Mouse (Mus musculus) kidney, adult 11 months (tissue): ENCODE measurements around the gene Sppl3.
A peak's percentile ranks its signal among the peaks of the same experiment; 100 is the strongest.
"Not testable (repeated sequence)": the region's sequence is repeated elsewhere in the genome, so short reads cannot be mapped to it uniquely, and the experiment has no call there.

Experiments
- DNase-seq: peaks from one replicate; pipeline ENCODE4 v3.0.0; 2022

The Sppl3 gene

DNA sequence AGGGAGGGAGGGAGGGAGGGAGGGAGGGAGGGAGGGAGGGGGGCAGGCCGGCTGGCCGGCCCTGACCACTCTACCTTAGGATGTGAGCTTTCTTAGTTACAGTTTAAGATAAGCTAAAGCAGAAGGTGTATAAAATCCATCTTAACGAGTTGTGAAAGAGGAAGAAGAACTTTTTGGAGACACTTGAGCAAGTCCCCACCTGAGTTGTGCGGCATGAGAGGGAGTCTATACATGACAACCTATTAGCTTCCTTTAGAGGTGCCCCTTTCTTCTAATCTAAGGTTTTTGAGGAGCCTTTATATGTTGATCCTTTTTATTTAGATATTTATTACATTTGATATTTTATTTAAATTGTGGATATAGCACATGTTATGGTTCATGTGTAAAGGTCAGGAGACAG lies 32.7 kb downstream of the Sppl3 start:
- DNase-seq, result no peak

DNA sequence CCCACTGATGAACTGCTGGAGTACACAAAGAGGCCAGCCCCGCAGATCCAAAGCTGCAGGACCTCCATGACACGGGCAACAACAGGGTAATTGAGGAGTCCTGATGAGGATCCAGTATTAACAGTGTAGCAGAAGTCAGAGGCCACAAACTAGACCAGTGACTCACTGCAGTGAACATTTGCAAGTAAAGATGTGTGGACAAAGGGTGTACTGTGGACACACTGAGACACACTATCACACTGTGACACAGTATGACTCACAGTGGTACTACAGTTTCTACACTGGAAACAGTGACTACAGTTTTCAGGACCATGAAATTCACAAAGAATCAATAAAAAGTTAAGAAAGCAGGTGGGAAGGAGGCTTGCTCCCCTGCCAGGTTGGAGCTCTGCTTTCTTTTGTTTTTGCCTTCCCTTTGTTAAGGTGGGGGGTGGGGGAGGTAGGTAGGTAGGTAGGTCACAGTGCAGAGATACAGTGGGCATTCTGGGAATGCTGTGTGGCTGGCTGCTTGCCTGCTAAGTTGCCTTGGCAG lies 34.3 kb downstream of the Sppl3 start:
- DNase-seq, result no peak

DNA sequence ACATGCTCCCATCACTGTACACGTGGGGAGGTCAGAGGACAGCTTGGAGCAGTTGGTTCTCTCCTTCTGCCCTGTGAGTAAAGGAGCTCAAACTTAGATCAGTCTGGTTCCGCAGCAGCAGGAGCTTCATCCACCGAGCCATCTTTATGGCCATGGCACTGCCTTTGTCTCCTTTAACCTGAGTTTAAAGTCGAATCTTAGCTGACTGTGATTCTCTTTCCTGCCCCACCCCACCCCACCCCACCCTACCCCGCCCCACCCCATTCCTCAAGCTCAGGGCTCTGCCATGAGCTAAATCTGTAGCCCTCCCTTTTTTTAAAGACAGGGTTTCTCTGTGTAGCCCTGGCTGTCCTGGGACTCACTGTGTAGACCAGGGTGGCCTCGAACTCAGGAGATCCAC lies 38.8 kb downstream of the Sppl3 start:
- DNase-seq, result no peak

DNA sequence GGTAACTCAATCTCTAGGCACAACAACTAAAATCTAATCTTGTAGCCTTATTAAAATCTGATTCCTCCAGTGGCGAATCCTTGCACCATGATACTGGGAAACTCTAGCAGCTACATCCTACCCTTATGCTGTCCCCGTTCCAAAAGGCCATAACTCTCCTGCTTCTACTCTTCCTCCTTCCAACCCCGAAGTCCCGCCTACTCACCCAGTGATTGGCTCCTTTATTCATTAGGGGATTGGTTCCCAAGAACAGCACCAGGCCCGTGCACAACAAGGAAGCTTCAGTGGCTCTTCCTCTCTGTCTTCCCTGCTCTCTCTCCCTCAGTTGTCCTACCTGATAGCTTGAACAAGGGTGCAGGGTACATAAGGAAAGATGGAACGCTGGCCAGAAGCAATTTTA lies 39.8 kb downstream of the Sppl3 start:
- no peak for DNase-seq

DNA sequence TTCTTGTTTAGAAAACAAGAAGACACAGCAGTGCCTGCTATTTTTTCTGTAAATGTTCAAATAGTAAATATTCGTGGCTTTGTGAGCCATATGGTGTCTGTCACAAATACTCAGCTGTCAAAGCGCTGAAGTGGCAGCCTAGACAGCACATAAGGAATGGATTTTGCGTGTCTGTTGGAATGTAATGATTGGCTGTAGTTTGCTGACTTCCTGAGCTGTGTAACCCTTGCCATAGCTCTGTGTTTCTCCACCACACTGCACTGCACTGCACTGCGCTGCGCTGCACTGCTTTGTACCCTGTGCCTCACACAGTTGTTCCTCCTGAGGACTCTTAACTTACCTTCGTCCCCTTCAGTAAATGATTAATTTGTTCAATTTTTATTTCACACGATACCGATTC lies 41.6 kb downstream of the Sppl3 start:
- DNase-seq, result no peak

DNA sequence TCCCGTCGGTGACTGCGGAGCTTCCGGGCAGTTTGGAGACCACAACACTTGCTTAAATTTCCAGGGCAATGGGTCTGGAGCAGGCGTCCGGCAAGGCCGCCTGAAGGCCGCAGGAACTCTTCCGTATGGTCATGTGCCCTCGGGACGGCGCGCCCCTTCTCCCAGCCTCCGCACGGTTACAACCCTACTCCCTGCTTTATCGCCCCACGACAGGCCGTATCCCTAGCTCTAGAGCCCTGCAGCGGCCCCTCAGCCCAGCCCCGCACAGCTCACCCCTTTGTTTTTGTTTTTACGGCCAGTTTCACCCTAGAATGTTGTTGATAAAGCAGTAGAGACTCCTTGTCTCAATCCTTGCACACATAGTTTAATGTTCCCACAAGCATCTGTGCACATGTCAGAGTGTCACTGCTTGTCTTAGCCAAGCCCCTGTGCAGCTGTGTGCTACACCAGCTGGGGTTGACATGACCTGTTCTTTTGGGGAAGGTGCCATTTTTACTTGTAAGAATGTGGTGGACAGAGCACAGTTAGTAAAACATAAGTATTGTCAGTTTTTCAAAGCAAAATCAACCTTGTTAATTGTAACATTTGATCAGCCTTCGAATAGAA lies 43.0 kb downstream of the Sppl3 start:
- no peak for DNase-seq

DNA sequence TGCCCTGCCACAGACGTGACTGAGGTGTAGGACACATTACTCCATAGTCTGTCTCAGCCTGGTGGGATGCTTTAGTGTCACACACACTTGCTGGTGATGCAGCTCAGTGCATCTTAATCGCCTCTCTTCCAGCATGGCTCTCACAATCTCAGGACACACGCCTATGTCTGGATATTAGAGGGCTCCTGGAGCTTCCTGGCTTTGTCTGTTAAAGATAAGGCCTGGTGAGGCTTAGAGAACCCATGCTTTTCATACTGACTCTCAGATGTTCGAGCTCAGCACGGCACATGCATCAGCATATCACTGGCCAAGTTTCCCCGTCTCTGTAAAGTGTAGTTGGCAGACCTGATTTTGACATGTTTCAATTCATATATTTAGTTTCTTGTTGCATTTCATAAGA lies 44.5 kb downstream of the Sppl3 start:
- DNase-seq, result no peak

DNA sequence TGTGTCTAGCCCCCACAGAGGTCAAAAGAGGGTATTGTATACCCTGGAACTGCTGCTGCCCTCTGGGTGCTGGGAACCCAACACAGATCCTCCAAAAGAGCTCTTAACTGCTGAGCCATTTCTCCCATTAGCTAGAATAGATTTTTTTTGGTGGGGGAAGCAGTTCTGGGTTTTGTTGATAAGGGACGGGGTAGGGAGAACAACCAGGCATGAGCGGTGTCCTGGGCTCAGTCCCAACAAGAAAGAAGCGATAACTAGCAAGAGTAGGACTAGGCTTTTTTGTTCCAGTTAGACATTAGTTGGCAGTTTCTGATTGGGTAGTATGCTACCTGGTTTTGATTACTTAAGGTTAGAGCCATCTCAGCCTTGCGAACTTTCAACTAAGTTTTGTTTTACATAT lies 46.2 kb downstream of the Sppl3 start:
- DNase-seq, result no peak

DNA sequence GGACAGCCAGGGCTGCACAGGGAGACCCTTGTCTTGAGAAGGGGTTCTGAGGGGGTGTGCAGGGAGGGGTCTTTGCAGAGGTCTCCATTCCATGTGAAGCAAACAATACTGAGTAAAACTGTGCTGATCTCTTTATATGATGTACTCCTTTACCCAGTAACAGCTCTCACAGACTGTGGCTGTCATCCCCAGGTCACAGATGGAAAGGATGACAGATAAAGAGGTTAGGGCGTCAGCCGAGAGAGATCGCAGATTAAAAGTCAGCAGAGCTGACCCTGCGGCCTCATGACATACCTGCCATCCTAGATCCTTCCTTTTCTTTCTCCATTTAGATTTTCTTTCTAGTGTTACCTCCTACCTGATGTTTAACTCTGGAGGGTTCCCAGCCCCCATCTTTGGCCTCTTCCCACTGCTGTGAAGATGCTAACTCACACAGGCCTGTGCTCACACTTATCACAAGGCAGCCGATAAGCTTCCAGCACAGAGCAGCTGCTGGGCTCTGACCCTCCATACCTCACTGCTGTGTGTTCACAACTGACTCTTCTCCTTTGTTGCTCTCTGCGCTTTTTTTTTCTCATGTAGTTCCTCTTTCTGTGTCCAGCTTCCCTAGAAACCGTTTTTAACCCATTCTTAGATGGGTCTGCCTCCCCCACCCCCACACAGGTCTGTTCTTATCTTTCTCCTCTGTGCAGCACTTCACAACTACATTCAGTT lies 47.8 kb downstream of the Sppl3 start:
- DNase-seq, result no peak

DNA sequence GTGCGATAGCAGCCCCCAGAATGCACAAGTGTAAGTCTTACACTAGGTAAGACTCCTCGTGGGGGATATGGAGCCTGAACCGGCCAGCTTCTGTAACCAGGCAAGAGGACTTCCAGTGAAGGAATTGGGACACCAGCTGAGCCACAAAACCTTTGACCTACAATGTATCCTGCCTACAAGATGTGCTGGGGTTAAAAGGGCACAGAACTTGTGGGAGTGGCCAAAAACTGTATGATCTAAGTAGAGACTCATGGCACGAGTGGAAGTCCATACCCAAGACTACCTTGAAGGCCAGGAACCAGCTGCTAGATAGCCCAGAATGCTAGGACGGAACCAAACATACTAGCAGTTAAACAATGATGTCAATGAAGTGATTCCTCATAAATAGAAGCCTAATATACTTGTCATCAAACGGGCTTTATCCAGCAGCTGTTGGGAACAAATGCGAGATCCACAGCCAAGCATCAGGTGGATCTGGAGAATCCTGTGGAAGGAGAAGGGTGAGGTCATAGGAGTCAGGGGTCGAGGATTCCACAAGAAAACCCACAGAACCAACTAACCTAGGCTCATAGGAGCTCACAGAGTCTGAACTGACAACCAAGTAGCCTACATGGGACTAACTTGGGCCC lies 49.2 kb downstream of the Sppl3 start:
- DNase-seq, result no peak

DNA sequence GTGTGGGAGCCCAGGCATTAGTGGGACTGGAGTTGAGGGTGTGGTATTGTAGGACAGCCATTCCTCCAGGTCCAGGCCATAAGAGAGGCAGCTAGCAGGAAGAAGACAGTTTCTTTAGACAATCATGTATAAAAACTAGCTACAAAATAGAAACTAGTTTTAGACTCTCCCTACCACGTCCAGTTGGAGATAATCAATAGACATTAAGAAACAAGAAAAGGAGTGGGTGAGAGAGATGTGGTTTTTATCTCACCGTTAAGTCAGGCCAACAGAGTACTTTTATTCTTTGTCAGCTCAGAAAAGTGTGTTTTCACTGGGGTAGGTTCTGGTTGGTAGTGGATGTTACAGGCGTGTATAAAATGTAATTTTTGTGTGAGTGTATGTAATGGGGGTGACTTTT lies 50.0 kb downstream of the Sppl3 start:
- DNase-seq, result no peak

DNA sequence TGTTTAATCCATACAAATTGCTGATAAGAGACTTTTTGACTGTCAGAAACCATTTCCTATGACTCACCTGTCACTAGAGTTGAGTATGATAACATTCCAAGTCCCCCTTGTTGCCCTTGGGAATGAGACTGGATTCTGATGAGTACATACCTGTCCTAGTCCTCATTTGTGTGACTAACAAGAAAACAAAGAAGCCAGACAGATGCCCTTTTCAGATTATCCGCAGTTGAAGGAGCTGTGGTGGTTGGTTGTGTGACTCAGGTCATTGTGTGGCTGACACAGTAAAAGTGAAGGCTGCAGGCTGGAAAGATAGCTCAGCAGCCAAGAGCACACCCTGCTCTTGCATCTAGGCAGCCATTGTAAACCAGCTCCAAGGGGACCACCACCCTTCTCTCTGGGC lies 51.6 kb downstream of the Sppl3 start:
- no peak for DNase-seq

DNA sequence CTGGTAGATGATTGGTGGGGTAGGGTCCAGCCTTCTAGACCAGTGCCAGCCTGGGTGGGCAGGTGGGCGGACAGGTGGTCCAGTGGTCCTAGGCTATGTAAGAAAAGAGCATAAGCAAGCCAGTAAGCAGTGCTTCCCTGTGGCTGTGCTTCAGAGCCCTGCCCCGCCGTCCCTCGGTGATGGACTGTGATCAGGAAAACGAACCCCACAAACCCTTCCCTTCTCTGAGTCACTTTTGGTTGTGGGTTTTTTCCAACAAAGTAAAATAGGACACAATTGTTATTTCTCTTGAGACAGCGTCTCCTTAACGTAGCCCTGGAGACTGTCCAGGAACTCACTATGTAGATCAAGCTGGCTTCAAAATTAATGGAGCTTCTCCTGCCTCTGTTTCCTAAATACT lies 52.5 kb downstream of the Sppl3 start:
- DNase-seq, result no peak

DNA sequence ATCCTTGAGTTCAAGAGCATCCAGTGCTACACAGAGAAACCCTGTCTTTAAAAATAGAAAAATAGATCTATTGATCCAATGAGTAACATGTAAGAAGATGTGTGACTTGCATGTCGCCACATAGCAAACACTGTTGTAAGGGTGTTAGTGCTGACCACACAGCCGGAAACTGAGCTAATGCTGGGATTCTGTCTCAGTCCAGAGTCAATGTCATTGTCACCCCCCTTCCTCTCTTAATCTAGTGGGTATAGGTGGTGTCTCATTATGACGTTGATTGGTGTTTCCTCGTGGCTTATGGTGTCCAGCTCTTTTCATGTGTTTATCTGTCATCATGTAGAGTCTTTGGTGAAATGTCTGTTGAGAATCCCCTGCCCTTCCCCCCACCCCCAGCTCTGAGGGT lies 55.3 kb downstream of the Sppl3 start:
- DNase-seq, result no peak

DNA sequence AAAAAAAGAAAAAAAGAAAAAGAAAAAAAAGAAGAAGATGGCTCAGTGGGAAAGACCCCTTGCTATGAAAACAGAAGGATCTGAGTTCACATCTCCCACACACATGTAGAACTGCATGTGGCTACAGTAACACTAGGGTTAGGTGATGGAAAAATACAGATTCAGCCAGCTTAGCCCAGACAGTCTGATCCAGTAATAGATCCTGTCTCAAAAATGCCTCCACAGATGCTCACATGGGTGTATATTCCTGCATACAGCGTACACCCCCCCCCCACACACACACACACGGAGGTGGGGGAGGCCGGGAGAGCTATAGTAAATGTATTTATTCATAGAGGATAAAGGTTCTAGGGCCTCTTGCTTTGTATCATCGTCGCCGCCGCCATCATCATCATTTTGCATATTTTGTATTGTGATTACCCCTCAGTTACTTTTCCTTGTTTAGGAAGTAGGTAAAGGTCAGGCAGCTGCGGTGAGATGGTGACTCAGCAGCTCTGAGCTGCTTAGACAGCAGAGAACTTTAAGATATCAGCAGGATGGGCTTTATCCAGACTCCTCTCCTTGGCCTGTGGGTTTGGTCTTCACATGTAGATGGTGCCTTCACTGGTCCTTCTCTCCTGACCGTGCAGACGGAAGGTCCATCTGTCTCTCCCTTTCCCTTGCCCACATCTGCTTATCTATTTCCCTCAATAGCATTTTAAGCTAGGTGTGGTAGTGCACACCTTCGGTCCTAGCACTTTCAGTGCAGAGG lies 57.9 kb downstream of the Sppl3 start:
- no peak for DNase-seq

DNA sequence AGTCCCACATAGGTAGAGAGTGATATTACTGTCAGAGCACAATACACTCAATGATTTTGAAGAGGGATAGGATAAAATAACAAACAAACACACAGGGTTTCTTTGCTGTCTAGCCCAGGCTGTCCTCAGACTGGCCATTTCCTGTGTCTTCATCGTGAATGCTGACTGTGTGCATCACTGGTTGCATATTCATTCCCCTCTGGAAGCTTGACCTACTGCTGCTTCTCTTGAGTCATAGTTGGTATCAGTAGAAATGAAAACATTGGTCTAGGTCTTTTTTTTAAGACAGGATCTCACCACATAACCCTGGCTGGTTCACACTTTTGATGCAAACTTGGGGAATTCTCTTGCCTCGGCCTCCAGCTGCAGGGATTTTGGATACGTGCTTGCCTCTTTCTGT lies 58.7 kb downstream of the Sppl3 start:
- no peak for DNase-seq

DNA sequence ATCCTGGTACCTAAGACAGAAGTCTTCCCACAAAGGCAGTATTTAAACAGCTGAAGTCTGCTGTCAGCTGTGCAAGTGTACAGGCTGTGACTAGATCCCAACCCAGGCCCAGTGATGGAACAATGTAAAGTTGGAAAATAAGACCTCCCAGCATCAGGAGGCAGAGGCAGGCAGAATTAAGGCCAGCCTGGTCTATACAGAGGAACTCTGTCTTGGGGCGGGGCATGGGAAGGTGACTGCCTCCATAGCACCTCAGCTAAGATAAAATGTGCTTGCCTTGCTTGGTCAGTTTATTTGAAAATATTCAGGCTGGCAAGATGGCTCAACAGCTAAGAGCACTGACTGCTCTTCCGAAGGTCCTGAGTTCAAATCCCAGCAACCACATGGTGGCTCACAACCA lies 59.5 kb downstream of the Sppl3 start:
- no peak for DNase-seq

DNA sequence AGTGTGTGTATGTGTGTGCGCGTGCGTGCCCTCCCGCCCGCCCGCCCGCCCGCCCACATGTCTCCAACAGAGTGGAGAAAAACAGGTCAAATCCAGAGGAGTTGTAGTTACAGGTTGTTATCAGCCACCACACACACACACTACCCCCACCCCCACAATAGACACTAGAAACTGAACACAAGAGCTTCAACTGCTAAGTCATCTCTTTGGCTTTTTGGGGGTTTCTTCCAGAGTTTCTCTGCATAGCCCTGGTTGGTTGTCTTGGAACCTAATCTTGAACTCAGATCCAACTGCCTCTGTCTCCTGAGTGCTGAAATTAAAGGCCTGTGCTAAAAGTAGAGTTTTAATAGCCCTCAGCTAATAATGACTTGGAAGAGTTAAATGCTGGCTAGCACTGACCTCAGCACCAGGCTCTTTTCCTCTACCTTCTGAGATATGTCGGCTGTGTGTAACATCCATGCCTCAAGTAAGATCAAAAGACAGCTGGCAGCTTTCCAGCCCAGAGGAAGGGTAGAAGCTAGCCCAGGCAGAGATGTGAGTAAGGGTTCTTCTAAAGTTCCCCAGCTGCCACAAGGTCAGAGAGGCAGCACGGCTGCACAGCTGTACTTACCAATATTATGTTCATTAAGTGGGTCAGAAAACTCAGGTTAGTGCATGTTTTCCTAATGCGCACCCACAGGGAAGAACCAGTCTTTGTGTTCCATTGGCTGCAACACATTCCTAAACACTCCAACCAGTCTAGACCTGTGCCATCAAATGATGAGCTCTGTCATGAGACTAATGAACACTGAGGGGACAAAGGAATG lies 60.4 kb downstream of the Sppl3 start:
- no peak for DNase-seq

DNA sequence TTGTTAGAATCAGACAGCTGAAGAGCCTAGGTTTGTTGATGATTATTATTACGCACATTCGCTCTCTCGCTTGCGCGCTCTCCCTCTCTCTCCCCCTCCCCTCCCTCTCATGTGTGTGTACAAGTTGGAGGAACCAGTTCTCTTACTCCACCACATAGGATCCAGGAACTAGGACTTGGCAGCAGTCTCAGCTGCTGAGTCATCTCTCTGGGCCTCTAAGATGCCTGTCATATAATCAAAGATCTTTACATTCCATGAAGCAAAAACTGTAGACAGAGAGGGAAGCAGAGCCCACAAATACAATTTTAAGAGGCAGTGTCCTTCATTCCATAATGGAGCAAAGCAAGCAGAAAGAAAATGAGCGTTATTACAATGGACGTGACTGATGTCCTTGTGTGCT lies 61.2 kb downstream of the Sppl3 start:
- no peak for DNase-seq

DNA sequence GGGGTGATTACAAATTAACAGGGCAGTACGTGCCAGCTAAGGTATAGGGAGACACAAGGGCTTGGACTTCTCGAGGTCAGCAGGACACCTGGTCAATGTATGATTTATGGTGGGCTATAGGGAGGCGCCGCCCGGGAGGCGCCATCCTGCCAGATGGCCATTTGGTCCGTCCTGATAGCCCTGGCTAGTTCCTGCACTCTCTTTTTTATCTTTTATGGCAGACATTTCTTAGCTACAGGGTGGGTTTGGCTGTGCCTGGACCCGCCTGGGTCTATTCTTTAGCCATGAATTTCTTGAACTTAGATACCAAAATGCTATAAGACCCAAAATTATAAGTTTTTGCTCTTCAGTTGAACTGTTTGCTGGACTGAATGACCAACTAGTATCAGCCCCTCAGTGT lies 62.4 kb downstream of the Sppl3 start:
- not testable (repeated sequence) for DNase-seq

DNA sequence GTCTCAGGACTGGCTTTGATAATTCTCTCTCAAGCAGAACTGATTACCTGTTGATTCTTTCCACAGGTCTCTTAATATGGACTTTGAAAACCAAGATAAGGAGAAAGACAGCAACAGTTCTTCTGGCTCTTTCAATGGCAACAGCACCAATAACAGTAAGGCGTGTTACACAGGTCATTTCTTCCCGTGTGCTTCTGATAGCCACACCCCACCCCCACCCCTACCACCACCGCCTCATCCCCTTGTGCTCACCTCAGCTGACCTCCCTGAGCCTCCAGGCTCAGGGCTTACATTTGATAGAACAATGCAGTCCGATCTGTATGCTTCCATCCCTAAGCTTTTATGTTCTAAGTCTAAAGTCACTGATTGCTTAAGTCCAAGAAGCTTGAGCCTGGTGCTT lies 63.8 kb downstream of the Sppl3 start:
- no peak for DNase-seq

DNA sequence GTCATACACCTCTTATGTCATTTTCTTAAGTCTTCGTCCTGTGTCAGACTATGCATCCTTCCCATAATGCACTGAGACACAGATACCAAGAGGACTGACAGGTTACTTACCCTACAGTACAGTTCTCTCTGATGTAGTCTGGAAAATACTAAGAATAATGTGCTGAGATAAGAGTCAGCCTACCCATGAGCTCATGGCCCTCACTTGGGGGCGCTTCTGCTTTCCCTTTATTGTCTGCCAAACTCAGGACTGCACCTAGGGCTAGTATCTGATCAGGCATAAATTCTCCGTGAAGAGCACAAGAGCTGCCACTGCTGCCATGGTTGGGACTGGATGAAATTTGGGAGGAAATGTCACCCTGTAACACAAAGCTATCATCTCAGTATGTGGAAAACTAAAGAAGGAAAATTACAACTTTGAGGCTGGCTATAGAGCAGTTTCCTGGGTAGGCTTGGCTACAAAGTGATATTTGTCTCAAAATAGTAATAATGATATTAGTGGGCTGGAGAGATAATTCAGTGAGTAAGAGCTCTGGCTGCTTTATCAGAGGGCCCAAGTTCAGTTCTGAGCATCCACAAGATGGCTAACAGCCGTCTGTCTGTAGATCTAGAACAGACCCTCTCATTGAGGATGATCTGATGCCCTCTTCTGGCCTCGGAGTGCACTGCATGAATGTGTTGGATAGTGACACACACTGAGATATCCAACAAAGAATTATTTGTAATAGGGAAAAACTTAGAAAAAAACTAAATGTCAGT lies 65.4 kb downstream of the Sppl3 start:
- DNase-seq, result peak; percentile 40
